Mouse (Mus musculus): ENCODE data around the gene Mdm2. TPM values are rescaled to one million over a fixed set of nuclear protein-coding genes. Genes with fewer than 3 reads are reported as not detected.

The Mdm2 gene
- total and polyA plus RNA-seq, 2 experiments from 2014 or later, result 28.7 to 65.1 TPM

DNA sequence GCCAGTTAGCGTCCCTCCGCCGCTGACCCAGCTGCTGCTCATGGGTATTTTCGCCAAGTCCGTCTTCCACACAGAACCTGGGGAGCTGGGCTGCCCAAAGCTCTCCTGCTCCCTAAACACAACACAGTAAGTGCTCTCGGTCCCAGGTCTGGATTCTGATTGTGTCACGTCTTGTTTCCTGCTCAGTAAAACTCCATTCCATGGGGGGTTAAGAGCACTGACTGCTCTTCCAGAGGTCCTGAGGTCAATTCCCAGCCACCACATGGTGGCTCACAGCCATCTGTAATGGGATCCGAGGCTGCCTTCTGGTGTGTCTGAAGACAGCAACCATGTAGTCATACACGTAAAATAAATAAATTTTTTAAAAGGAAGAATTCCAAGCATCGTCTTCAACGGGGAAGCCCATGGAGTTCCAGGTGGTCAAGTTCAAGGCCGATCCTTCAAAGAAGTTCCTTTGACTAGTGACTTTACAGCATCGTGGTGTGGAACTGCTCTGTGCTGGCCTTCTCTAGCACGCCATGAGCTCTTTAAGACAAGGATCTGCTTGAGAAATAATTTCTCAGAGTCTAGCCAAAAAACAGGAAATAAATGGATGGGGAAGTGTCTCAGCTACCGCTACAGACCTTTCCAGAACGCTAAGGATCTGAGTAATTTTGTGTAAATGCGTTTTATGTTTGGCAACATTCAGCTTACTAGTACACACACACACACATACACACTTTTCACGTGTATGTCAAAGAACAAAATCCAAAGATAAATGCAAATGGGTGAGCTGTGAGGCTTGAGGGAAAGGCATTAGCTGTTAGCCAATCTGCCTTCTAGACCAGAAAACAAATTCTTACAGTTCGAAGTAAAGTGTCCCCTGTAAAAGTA lies 26.0 kb downstream of the Mdm2 start:
- Histone ChIP-seq H3K9me3 (ENCODE audit: low read length) (no peaks in the 10 kb centered on the region), H3K36me3 (ENCODE audit: insufficient read depth, low read length) (no peaks in the 10 kb centered on the region), H3K4me3 (ENCODE audit: low read depth, low read length) (no peak overlapping the region), H3K27me3 (ENCODE audit: insufficient read depth, low read length) (no peaks in the 10 kb centered on the region), H3K9ac (replicated peaks; ENCODE audit: low read length, poor library complexity, severe bottlenecking) (no peak overlapping the region), H3K4me1 (ENCODE audit: insufficient read depth, low read length) (no peaks in the 10 kb centered on the region), H3K27ac (ENCODE audit: low read depth, low read length) (no peak overlapping the region), H3K4me2 (ENCODE audit: low read depth, low read length, poor library complexity, severe bottlenecking) (no peak overlapping the region)
- no peak for DNase-seq (ENCODE audit: low spot score)
- ATAC-seq (ENCODE audit: low FRiP score), result no peak
- no peak for TF ChIP-seq CTCF (IDR thresholded peaks at IDR 0.05)
- 90% methylated on average over 19 of the region's 19 CpGs for WGBS

DNA sequence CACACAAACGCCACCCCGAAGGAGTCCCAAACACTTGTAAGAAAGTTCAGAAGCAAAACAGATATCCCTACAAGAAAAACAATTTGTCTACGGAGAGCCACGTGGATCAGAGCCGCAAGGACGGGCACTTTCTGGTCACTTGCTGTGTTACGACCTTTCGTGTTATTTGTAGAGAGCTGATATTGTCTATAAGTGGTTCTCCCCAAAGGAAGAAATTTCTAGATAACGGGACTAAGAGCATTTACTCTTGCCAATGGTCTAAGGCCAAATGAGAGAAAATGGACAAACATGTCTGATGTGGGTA lies 26.9 kb downstream of the Mdm2 start:
- no peaks in the 10 kb centered on the region for H3K36me3 ChIP-seq (ENCODE audit: insufficient read depth, low read length)
- no peak for TF ChIP-seq CTCF (IDR thresholded peaks at IDR 0.05)
- no peak for ATAC-seq (ENCODE audit: low FRiP score)
- H3K4me2 ChIP-seq (ENCODE audit: low read depth, low read length, poor library complexity, severe bottlenecking), result no peak overlapping the region
- no peaks in the 10 kb centered on the region for H3K9me3 ChIP-seq (ENCODE audit: low read length)
- H3K27ac ChIP-seq (ENCODE audit: low read depth, low read length), result no peak overlapping the region
- H3K4me1 ChIP-seq (ENCODE audit: insufficient read depth, low read length), result no peaks in the 10 kb centered on the region
- WGBS, result 93% methylated on average over 9 of the region's 9 CpGs
- no peak overlapping the region for H3K9ac ChIP-seq (replicated peaks; ENCODE audit: low read length, poor library complexity, severe bottlenecking)
- no peak overlapping the region for H3K4me3 ChIP-seq (ENCODE audit: low read depth, low read length)
- H3K27me3 ChIP-seq (ENCODE audit: insufficient read depth, low read length), result no peaks in the 10 kb centered on the region; the same call in 1 of the 2 replicates
- DNase-seq (ENCODE audit: low spot score), result no peak

DNA sequence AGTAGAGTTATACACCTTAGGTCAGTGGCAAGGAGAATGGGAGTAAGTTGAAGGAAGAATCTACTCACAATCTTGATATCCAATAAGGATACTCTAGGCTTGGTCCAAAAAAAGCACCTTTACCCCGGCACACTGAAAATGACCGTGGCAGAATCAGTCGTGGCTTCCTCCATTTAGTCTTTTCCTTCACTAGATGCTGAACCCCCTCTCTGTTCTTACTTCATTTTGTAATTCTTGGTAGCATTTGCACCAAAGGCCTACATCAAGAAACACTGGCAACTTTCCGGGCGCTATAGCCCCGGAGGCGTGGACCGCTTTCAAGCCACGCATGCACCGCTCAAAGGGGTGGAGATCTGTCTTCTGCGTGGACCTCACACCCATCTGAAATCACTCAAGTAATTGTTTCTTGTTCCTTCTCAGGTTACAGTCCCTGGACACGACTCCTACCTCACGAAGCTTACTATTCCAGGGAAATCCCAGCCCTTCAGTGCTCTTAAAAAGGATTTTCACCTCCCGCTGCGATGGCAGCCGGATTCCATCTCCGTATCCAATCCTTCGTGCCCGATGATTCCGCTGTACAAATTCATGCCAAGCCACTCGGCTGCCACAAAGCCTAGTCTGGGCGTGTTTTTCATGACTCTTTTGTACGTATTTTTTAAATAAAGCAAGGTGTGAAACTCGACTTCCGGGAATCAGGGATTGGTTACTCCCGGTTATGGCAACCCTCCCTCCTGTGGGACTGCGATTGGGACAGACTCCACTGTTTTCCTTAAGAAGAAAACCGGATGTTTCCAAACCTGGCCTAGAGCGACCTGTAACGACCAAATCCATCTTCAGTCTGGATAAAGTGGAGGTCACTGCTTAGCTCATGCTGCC lies 27.5 kb downstream of the Mdm2 start:
- 79% methylated on average over 30 of the region's 30 CpGs for WGBS
- H3K4me1 ChIP-seq (ENCODE audit: insufficient read depth, low read length), result no peaks in the 10 kb centered on the region

DNA sequence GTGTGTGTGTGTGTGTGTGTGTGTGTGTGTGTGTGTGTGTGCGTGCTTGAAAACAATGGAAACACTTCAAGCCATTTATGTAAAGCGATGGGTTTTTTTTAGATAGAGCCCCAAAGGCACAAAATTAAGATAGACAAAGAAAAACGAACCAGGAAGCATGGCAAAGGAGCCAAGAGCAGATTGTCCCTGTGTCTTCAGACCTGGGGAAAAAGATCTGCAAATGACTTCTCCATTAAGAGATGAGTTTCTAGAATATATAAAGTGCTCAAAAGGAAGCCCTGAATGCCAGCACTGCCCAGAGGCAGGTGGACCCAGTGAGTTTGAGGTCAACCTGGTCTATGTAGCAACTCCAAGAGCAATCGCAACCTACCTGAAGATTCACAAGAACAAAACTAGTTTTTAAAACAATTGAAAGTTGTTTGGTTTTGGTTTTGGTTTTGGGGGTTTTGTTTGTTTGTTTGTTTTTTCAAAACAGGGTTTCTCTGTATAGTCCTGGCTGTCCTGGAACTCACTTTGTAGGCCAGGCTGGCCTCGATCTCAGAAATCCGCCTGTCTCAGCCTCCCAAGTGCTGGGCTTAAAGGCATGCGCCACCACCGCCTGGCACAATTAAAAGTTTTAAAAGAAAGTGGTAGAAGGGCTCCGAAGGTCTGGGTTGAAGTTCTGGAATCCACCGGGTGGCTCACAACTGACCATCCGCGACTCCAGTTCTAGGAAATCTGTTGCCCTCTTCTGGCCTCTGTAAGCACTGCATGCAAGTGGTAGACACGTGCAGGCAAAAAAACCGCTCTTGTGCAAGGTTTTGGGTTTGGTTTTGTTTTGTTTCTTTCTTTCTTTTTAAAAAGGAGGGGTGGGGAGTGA lies 28.3 kb downstream of the Mdm2 start:
- 73% methylated on average over 14 of the region's 14 CpGs for WGBS
- Histone ChIP-seq H3K27ac (ENCODE audit: low read depth, low read length) (no peak overlapping the region), H3K4me2 (ENCODE audit: low read depth, low read length, poor library complexity, severe bottlenecking) (no peak overlapping the region), H3K4me1 (ENCODE audit: insufficient read depth, low read length) (no peaks in the 10 kb centered on the region), H3K9ac (replicated peaks; ENCODE audit: low read length, poor library complexity, severe bottlenecking) (no peak overlapping the region), H3K27me3 (ENCODE audit: insufficient read depth, low read length) (no peaks in the 10 kb centered on the region; the same call in 1 of the 2 replicates), H3K36me3 (ENCODE audit: insufficient read depth, low read length) (no peaks in the 10 kb centered on the region), H3K4me3 (ENCODE audit: low read depth, low read length) (no peak overlapping the region), H3K9me3 (ENCODE audit: low read length) (no peaks in the 10 kb centered on the region)
- ATAC-seq (ENCODE audit: low FRiP score) (no peak), DNase-seq (ENCODE audit: low spot score) (peak; percentile 33)
- peak; percentile 70 for TF ChIP-seq CTCF (IDR thresholded peaks at IDR 0.05)

More for the DNA sequence above, 27.5 kb downstream of the Mdm2 start:
- H3K4me3 ChIP-seq (ENCODE audit: low read depth, low read length), result no peak overlapping the region
- no peaks in the 10 kb centered on the region for H3K36me3 ChIP-seq (ENCODE audit: insufficient read depth, low read length)
- H3K9me3 ChIP-seq (ENCODE audit: low read length), result no peaks in the 10 kb centered on the region
- ATAC-seq (ENCODE audit: low FRiP score), result no peak
- no peak overlapping the region for H3K27ac ChIP-seq (ENCODE audit: low read depth, low read length)
- H3K27me3 ChIP-seq (ENCODE audit: insufficient read depth, low read length), result no peaks in the 10 kb centered on the region; the same call in 1 of the 2 replicates
- H3K4me2 ChIP-seq (ENCODE audit: low read depth, low read length, poor library complexity, severe bottlenecking), result no peak overlapping the region
- no peak for TF ChIP-seq CTCF (IDR thresholded peaks at IDR 0.05)
- DNase-seq (ENCODE audit: low spot score), result no peak
- no peak overlapping the region for H3K9ac ChIP-seq (replicated peaks; ENCODE audit: low read length, poor library complexity, severe bottlenecking)

DNA sequence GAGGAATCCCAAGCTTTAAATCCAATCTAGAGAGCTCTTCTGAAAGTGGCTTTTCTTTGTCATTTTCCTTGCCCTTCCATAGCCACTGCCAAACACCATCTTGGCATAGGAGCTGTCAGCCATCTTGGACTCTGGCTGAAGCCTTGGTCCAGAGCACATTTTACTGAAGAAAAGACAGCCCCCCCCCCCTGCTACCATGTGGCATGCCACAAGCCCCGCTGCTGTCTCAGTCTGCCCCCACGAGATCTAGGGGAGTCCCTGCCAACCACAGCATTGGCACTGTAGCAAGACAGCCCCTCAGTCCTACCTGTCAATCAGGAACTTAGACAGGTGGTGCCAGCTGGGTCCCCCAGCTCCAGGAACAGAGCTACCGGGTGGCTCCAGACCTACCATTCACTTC lies 29.0 kb downstream of the Mdm2 start:
- WGBS, result 79% methylated on average over 3 of the region's 3 CpGs
- no peak overlapping the region for H3K4me3 ChIP-seq (ENCODE audit: low read depth, low read length)
- no peaks in the 10 kb centered on the region for H3K36me3 ChIP-seq (ENCODE audit: insufficient read depth, low read length)
- no peak overlapping the region for H3K9ac ChIP-seq (replicated peaks; ENCODE audit: low read length, poor library complexity, severe bottlenecking)
- DNase-seq (ENCODE audit: low spot score) (no peak), ATAC-seq (ENCODE audit: low FRiP score) (no peak)
- no peaks in the 10 kb centered on the region for H3K9me3 ChIP-seq (ENCODE audit: low read length)
- no peaks in the 10 kb centered on the region; the same call in 1 of the 2 replicates for H3K27me3 ChIP-seq (ENCODE audit: insufficient read depth, low read length)
- TF ChIP-seq CTCF (IDR thresholded peaks at IDR 0.05), result no peak
- H3K4me2 ChIP-seq (ENCODE audit: low read depth, low read length, poor library complexity, severe bottlenecking), result no peak overlapping the region
- no peaks in the 10 kb centered on the region for H3K4me1 ChIP-seq (ENCODE audit: insufficient read depth, low read length)
- H3K27ac ChIP-seq (ENCODE audit: low read depth, low read length), result no peak overlapping the region

Data from midbrain, postnatal 0 days (tissue).